Mouse (Mus musculus): ENCODE results near the gene Pde4b. TPM values are rescaled to one million over a fixed set of nuclear protein-coding genes. Genes with fewer than 3 reads are reported as not detected.
A peak's percentile ranks its signal among the peaks of the same experiment; 100 is the strongest.

Pde4b gene
- polyA plus RNA-seq, 1 experiment from 2014 or later: 6.8 TPM

- H3K4me3 ChIP-seq (ENCODE audit: low read depth, low read length): no peak overlapping the region
- no peak overlapping the region for H3K9ac ChIP-seq (ENCODE audit: low read length)
- no peaks in the 10 kb centered on the region for H3K9me3 ChIP-seq (ENCODE audit: control insufficient read depth, low read length)
- H3K27me3 ChIP-seq (ENCODE audit: control insufficient read depth, insufficient read depth, low read length): no peaks in the 10 kb centered on the region
- no peaks in the 10 kb centered on the region for H3K36me3 ChIP-seq (ENCODE audit: control insufficient read depth, insufficient read depth, low read length)
- peaks cover 4% of the 10 kb centered on the region; the same call in 1 of the 2 replicates for H3K4me1 ChIP-seq (ENCODE audit: control insufficient read depth, insufficient read depth, low read length)
- no peak overlapping the region for H3K4me2 ChIP-seq (ENCODE audit: low read depth, severe bottlenecking)
- no peak overlapping the region for H3K27ac ChIP-seq (replicated peaks; ENCODE audit: low read depth, low read length)
- no peak for DNase-seq (ENCODE audit: low spot score)
- ATAC-seq (ENCODE audit: insufficient number of reproducible peaks, low FRiP score, low TSS enrichment, low read depth): no peak
Measured at GRCm38 (mm10) chr4:102253994-102254393, 166.7 kb downstream of the Pde4b start.

GRCm38 (mm10) chr4:102254466-102255294 is 167.3 kb downstream of the Pde4b start:
- Histone ChIP-seq H3K27me3 (ENCODE audit: control insufficient read depth, insufficient read depth, low read length) (no peaks in the 10 kb centered on the region), H3K4me3 (ENCODE audit: low read depth, low read length) (no peak overlapping the region), H3K27ac (replicated peaks; ENCODE audit: low read depth, low read length) (no peak overlapping the region), H3K36me3 (ENCODE audit: control insufficient read depth, insufficient read depth, low read length) (no peaks in the 10 kb centered on the region), H3K4me2 (ENCODE audit: low read depth, severe bottlenecking) (peak overlapping the region; percentile 37), H3K9me3 (ENCODE audit: control insufficient read depth, low read length) (no peaks in the 10 kb centered on the region), H3K9ac (ENCODE audit: low read length) (no peak overlapping the region), H3K4me1 (ENCODE audit: control insufficient read depth, insufficient read depth, low read length) (peaks cover 4% of the 10 kb centered on the region; the same call in 1 of the 2 replicates)
- ATAC-seq (ENCODE audit: insufficient number of reproducible peaks, low FRiP score, low TSS enrichment, low read depth): no peak
- WGBS: 16% methylated on average over 15 of the region's 15 CpGs
- DNase-seq (ENCODE audit: low spot score): peak; percentile 28

GRCm38 (mm10) chr4:102255295-102255670 is 167.9 kb downstream of the Pde4b start:
- no peaks in the 10 kb centered on the region for H3K27me3 ChIP-seq (ENCODE audit: control insufficient read depth, insufficient read depth, low read length)
- H3K9ac ChIP-seq (ENCODE audit: low read length): no peak overlapping the region
- peaks cover 4% of the 10 kb centered on the region; the same call in 1 of the 2 replicates for H3K4me1 ChIP-seq (ENCODE audit: control insufficient read depth, insufficient read depth, low read length)
- H3K4me3 ChIP-seq (ENCODE audit: low read depth, low read length): no peak overlapping the region
- 70% methylated on average over 9 of the region's 9 CpGs for WGBS
- ATAC-seq (ENCODE audit: insufficient number of reproducible peaks, low FRiP score, low TSS enrichment, low read depth) (no peak), DNase-seq (ENCODE audit: low spot score) (no peak)
- no peak overlapping the region for H3K27ac ChIP-seq (replicated peaks; ENCODE audit: low read depth, low read length)
- H3K4me2 ChIP-seq (ENCODE audit: low read depth, severe bottlenecking): peak overlapping the region; percentile 37; the same call in 1 of the 2 replicates
- no peaks in the 10 kb centered on the region for H3K36me3 ChIP-seq (ENCODE audit: control insufficient read depth, insufficient read depth, low read length)
- H3K9me3 ChIP-seq (ENCODE audit: control insufficient read depth, low read length): no peaks in the 10 kb centered on the region

- Histone ChIP-seq H3K36me3 (ENCODE audit: control insufficient read depth, insufficient read depth, low read length) (no peaks in the 10 kb centered on the region), H3K4me3 (ENCODE audit: low read depth, low read length) (no peak overlapping the region), H3K4me1 (ENCODE audit: control insufficient read depth, insufficient read depth, low read length) (peaks cover 4% of the 10 kb centered on the region; the same call in 1 of the 2 replicates), H3K9ac (ENCODE audit: low read length) (no peak overlapping the region), H3K27me3 (ENCODE audit: control insufficient read depth, insufficient read depth, low read length) (no peaks in the 10 kb centered on the region), H3K27ac (replicated peaks; ENCODE audit: low read depth, low read length) (no peak overlapping the region), H3K4me2 (ENCODE audit: low read depth, severe bottlenecking) (no peak overlapping the region), H3K9me3 (ENCODE audit: control insufficient read depth, low read length) (no peaks in the 10 kb centered on the region)
- 85% methylated on average over 6 of the region's 6 CpGs for WGBS
- ATAC-seq (ENCODE audit: insufficient number of reproducible peaks, low FRiP score, low TSS enrichment, low read depth): no peak
- no peak for DNase-seq (ENCODE audit: low spot score)
Measured at GRCm38 (mm10) chr4:102256170-102256960, 169.0 kb downstream of the Pde4b start.

GRCm38 (mm10) chr4:102260216-102260615 is 172.9 kb downstream of the Pde4b start:
- H3K4me2 ChIP-seq (ENCODE audit: low read depth, severe bottlenecking): no peak overlapping the region
- no peaks in the 10 kb centered on the region for H3K36me3 ChIP-seq (ENCODE audit: control insufficient read depth, insufficient read depth, low read length)
- H3K27ac ChIP-seq (replicated peaks; ENCODE audit: low read depth, low read length): no peak overlapping the region
- H3K4me3 ChIP-seq (ENCODE audit: low read depth, low read length): no peak overlapping the region
- no peak overlapping the region for H3K9ac ChIP-seq (ENCODE audit: low read length)
- H3K27me3 ChIP-seq (ENCODE audit: control insufficient read depth, insufficient read depth, low read length): no peaks in the 10 kb centered on the region
- no peaks in the 10 kb centered on the region for H3K9me3 ChIP-seq (ENCODE audit: control insufficient read depth, low read length)
- ATAC-seq (ENCODE audit: insufficient number of reproducible peaks, low FRiP score, low TSS enrichment, low read depth) (no peak), DNase-seq (ENCODE audit: low spot score) (no peak)
- H3K4me1 ChIP-seq (ENCODE audit: control insufficient read depth, insufficient read depth, low read length): peaks cover under 1% of the 10 kb centered on the region; the same call in 1 of the 2 replicates

- ATAC-seq (ENCODE audit: insufficient number of reproducible peaks, low FRiP score, low TSS enrichment, low read depth): no peak
- 83% methylated on average over 3 of the region's 3 CpGs for WGBS
Measured at GRCm38 (mm10) chr4:102272313-102272712, 185.0 kb downstream of the Pde4b start.

GRCm38 (mm10) chr4:102272749-102273148 is 185.4 kb downstream of the Pde4b start:
- no peak overlapping the region for H3K9ac ChIP-seq (ENCODE audit: low read length)
- no peak overlapping the region for H3K4me3 ChIP-seq (ENCODE audit: low read depth, low read length)
- DNase-seq (ENCODE audit: low spot score) (no peak), ATAC-seq (ENCODE audit: insufficient number of reproducible peaks, low FRiP score, low TSS enrichment, low read depth) (no peak)
- H3K36me3 ChIP-seq (ENCODE audit: control insufficient read depth, insufficient read depth, low read length): no peaks in the 10 kb centered on the region
- no peaks in the 10 kb centered on the region for H3K9me3 ChIP-seq (ENCODE audit: control insufficient read depth, low read length)
- no peaks in the 10 kb centered on the region for H3K27me3 ChIP-seq (ENCODE audit: control insufficient read depth, insufficient read depth, low read length)
- 75% methylated on average over 4 of the region's 4 CpGs for WGBS
- no peaks in the 10 kb centered on the region for H3K4me1 ChIP-seq (ENCODE audit: control insufficient read depth, insufficient read depth, low read length)
- H3K4me2 ChIP-seq (ENCODE audit: low read depth, severe bottlenecking): no peak overlapping the region
- no peak overlapping the region for H3K27ac ChIP-seq (replicated peaks; ENCODE audit: low read depth, low read length)

More at GRCm38 (mm10) chr4:102272313-102272712, 185.0 kb downstream of the Pde4b start:
- no peak overlapping the region for H3K9ac ChIP-seq (ENCODE audit: low read length)
- H3K27ac ChIP-seq (replicated peaks; ENCODE audit: low read depth, low read length): no peak overlapping the region
- no peaks in the 10 kb centered on the region for H3K27me3 ChIP-seq (ENCODE audit: control insufficient read depth, insufficient read depth, low read length)
- DNase-seq (ENCODE audit: low spot score): no peak
- H3K4me2 ChIP-seq (ENCODE audit: low read depth, severe bottlenecking): no peak overlapping the region
- no peak overlapping the region for H3K4me3 ChIP-seq (ENCODE audit: low read depth, low read length)
- no peaks in the 10 kb centered on the region for H3K9me3 ChIP-seq (ENCODE audit: control insufficient read depth, low read length)
- H3K4me1 ChIP-seq (ENCODE audit: control insufficient read depth, insufficient read depth, low read length): no peaks in the 10 kb centered on the region
- no peaks in the 10 kb centered on the region for H3K36me3 ChIP-seq (ENCODE audit: control insufficient read depth, insufficient read depth, low read length)

- DNase-seq (ENCODE audit: low spot score) (no peak), ATAC-seq (ENCODE audit: insufficient number of reproducible peaks, low FRiP score, low TSS enrichment, low read depth) (no peak)
- no peak overlapping the region for H3K9ac ChIP-seq (ENCODE audit: low read length)
- no peak overlapping the region for H3K4me2 ChIP-seq (ENCODE audit: low read depth, severe bottlenecking)
- H3K4me1 ChIP-seq (ENCODE audit: control insufficient read depth, insufficient read depth, low read length): no peaks in the 10 kb centered on the region
- H3K27ac ChIP-seq (replicated peaks; ENCODE audit: low read depth, low read length): no peak overlapping the region
- H3K9me3 ChIP-seq (ENCODE audit: control insufficient read depth, low read length): no peaks in the 10 kb centered on the region
- WGBS: 80% methylated on average over 4 of the region's 4 CpGs
- H3K36me3 ChIP-seq (ENCODE audit: control insufficient read depth, insufficient read depth, low read length): no peaks in the 10 kb centered on the region
- H3K27me3 ChIP-seq (ENCODE audit: control insufficient read depth, insufficient read depth, low read length): no peaks in the 10 kb centered on the region
- no peak overlapping the region for H3K4me3 ChIP-seq (ENCODE audit: low read depth, low read length)
Measured at GRCm38 (mm10) chr4:102275716-102276115, 188.4 kb downstream of the Pde4b start.
